Mouse (Mus musculus) kidney, postnatal 0 days (tissue): ENCODE measurements around the gene Ankrd37. TPM values are rescaled to one million over a fixed set of nuclear protein-coding genes. Genes with fewer than 3 reads are reported as not detected.

Experiments used
- ATAC-seq: fragments of 200-750 bp; cut with Nextera tagmentation; replicated peaks from 2 replicates; pipeline ENCODE4 v1.8.0; 2017; ENCODE audit warnings: low read depth, moderate number of reproducible peaks, moderate TSS enrichment, moderate library complexity; ENCODE audit not compliant: low FRiP score
- DNase-seq: peaks from one replicate; pipeline ENCODE4 v3.0.0-alpha.2; 2016; ENCODE audit warnings: low spot score
- H3K27ac ChIP-seq: fragments of 300-500 bp; sonication (generic); 2 replicates; pipeline ENCODE4 v1.5.1; 2014; ENCODE audit warnings: mild to moderate bottlenecking
- H3K27me3 ChIP-seq: fragments of 300-500 bp; sonication (generic); 2 replicates; pipeline ENCODE4 v1.6.1; 2014; ENCODE audit warnings: low read length, mixed read lengths; ENCODE audit not compliant: insufficient read depth
- H3K36me3 ChIP-seq: fragments of 300-500 bp; sonication (generic); 2 replicates; pipeline ENCODE4 v1.6.1; 2014; ENCODE audit warnings: low read length, mixed read lengths; ENCODE audit not compliant: insufficient read depth
- H3K4me1 ChIP-seq: fragments of 300-500 bp; sonication (generic); replicated peaks from 2 replicates; pipeline ENCODE4 v1.6.1; 2014; ENCODE audit warnings: antibody characterized with exemption, low read length, mixed read lengths; ENCODE audit not compliant: insufficient read depth
- H3K4me2 ChIP-seq: fragments of 300-500 bp; sonication (generic); 2 replicates; pipeline ENCODE4 v1.6.1; 2014; ENCODE audit warnings: mild to moderate bottlenecking, low read length, moderate library complexity, mixed read lengths
- H3K4me3 ChIP-seq: fragments of 300-500 bp; sonication (generic); replicated peaks from 2 replicates; pipeline ENCODE4 v1.5.1; 2014; ENCODE audit warnings: low read depth, low read length
- H3K9ac ChIP-seq: fragments of 300-500 bp; sonication (generic); 2 replicates; pipeline ENCODE4 v1.6.1; 2014; ENCODE audit warnings: low read depth, low read length
- H3K9me3 ChIP-seq: fragments of 300-500 bp; sonication (generic); replicated peaks from 2 replicates; pipeline ENCODE4 v1.6.1; 2016; ENCODE audit warnings: low read length, inconsistent platforms, mixed read lengths
- CTCF ChIP-seq: IDR thresholded peaks from 2 replicates; pipeline ENCODE4 v1.5.1; 2016; ENCODE audit warnings: antibody characterized with exemption, low read depth, mild to moderate bottlenecking, moderate library complexity
- WGBS: fragments of 180-500 bp; shearing (Covaris S2); extraction: QIAGEN DNeasy Blood & Tissue Kit; methylation state at CpG from one replicate; pipeline ENCODE4 v1.1.7; 2014; 5-methylcytosine and 5-hydroxymethylcytosine counted together
- polyA plus RNA-seq: library from polyadenylated mRNA; unstranded; fragments of >200 nt; fragmentation: Nextera tagmentation; extraction: Ambion mirVana; gene quantifications from 2 replicates; pipeline ENCODE4 v1.2.1, GENCODE M21; 2015

The Ankrd37 gene
- polyA plus RNA-seq, 1 experiment from 2014 or later, result 15.9 TPM

- H3K4me3 ChIP-seq, result peak overlapping the region; percentile 66
- H3K36me3 ChIP-seq, result peaks cover 7% of the 10 kb centered on the region; the same call in 1 of the 2 replicates
- no peak for TF ChIP-seq CTCF
- peak; percentile 15 for DNase-seq
- H3K4me1 ChIP-seq, result 0 out of 2 replicates have a peak, but pooled peaks cover 3% of the 10 kb centered on the region
- no peak overlapping the region for H3K27ac ChIP-seq
- H3K9ac ChIP-seq, result peak overlapping the region; percentile 47
- WGBS, result 60% methylated on average over 11 of the region's 11 CpGs
- peak overlapping the region; percentile 83 for H3K4me2 ChIP-seq
- H3K9me3 ChIP-seq, result no peaks in the 10 kb centered on the region
- H3K27me3 ChIP-seq, result no peaks in the 10 kb centered on the region
- no peak for ATAC-seq
Measured at GRCm38 (mm10) chr8:45975837-45976468, 29.6 kb downstream of the Ankrd37 start.

GRCm38 (mm10) chr8:45975126-45975836, 30.2 kb downstream of the Ankrd37 start, which contains the start of the genes 1700029J07Rik and Ufsp2:
1700029J07Rik (minus strand) TSS chr8:45975252.
Ufsp2 (plus strand) TSS chr8:45975528.
- Histone ChIP-seq H3K27ac (peak within 1 kb of the TSS; percentile 79), H3K36me3 (0 out of 2 replicates have a peak, but pooled peaks cover 4% of the 10 kb centered on the region), H3K4me3 (peak within 1 kb of the TSS; percentile 66), H3K27me3 (no peaks in the 10 kb centered on the region), H3K9ac (peak within 1 kb of the TSS; percentile 47), H3K4me1 (0 out of 2 replicates have a peak, but pooled peaks cover 3% of the 10 kb centered on the region), H3K9me3 (no peaks in the 10 kb centered on the region), H3K4me2 (peak within 1 kb of the TSS; percentile 83)
- ATAC-seq, result peak; percentile 99
- peak; percentile 34; the same call in 1 of the 2 replicates for TF ChIP-seq CTCF
- peak; percentile 99 for DNase-seq
- under 1% methylated on average over 57 of the region's 57 CpGs for WGBS

GRCm38 (mm10) chr8:45973988-45974505, 31.5 kb downstream of the Ankrd37 start:
- 0 out of 2 replicates have a peak, but pooled peaks cover 4% of the 10 kb centered on the region for H3K36me3 ChIP-seq
- H3K27ac ChIP-seq, result no peak overlapping the region
- H3K27me3 ChIP-seq, result no peaks in the 10 kb centered on the region
- H3K4me2 ChIP-seq, result peak overlapping the region; percentile 83
- no peaks in the 10 kb centered on the region for H3K9me3 ChIP-seq
- H3K4me3 ChIP-seq, result no peak overlapping the region
- no peak for TF ChIP-seq CTCF
- 58% methylated on average over 8 of the region's 8 CpGs for WGBS
- DNase-seq (no peak), ATAC-seq (no peak)
- H3K9ac ChIP-seq, result no peak overlapping the region
- H3K4me1 ChIP-seq, result 0 out of 2 replicates have a peak, but pooled peaks cover 3% of the 10 kb centered on the region

GRCm38 (mm10) chr8:45970894-45971293, 34.6 kb downstream of the Ankrd37 start:
- no peak overlapping the region for H3K9ac ChIP-seq
- H3K4me1 ChIP-seq, result no peaks in the 10 kb centered on the region
- no peaks in the 10 kb centered on the region for H3K27me3 ChIP-seq
- H3K4me3 ChIP-seq, result no peak overlapping the region
- TF ChIP-seq CTCF, result peak; percentile 18; the same call in 1 of the 2 replicates
- no peaks in the 10 kb centered on the region for H3K36me3 ChIP-seq
- H3K4me2 ChIP-seq, result no peak overlapping the region
- H3K9me3 ChIP-seq, result no peaks in the 10 kb centered on the region
- DNase-seq, result no peak
- no peak overlapping the region for H3K27ac ChIP-seq
- WGBS, result 95% methylated on average over 12 of the region's 12 CpGs
- ATAC-seq, result no peak

- DNase-seq (no peak), ATAC-seq (no peak)
- H3K4me2 ChIP-seq, result no peak overlapping the region
- H3K9ac ChIP-seq, result no peak overlapping the region
- H3K9me3 ChIP-seq, result no peaks in the 10 kb centered on the region
- no peaks in the 10 kb centered on the region for H3K27me3 ChIP-seq
- 35% methylated on average over 2 of the region's 2 CpGs for WGBS
- TF ChIP-seq CTCF, result no peak
- no peak overlapping the region for H3K4me3 ChIP-seq
- no peaks in the 10 kb centered on the region for H3K36me3 ChIP-seq
- no peaks in the 10 kb centered on the region for H3K4me1 ChIP-seq
- H3K27ac ChIP-seq, result no peak overlapping the region
Measured at GRCm38 (mm10) chr8:45950622-45951021, 54.9 kb downstream of the Ankrd37 start.

Other genes with a start within 250 kb of the Ankrd37 start
- gene Pdlim3, start 120.2 kb downstream of the Ankrd37 start, polyA plus RNA-seq, result 23.7 and 26.1 TPM in 2 replicates
- gene Ccdc110, start 71.1 kb downstream of the Ankrd37 start, polyA plus RNA-seq, result not detected in 2 replicates
- gene 1700029J07Rik, start 30.5 kb downstream of the Ankrd37 start, polyA plus RNA-seq, result 3.3 and 3.4 TPM in 2 replicates
- gene Ufsp2, start 30.2 kb downstream of the Ankrd37 start, polyA plus RNA-seq, result 80.5 and 84.2 TPM in 2 replicates
- 0.45 and 0.66 TPM in 2 replicates for gene Lrp2bp, start 6.4 kb downstream of the Ankrd37 start, polyA plus RNA-seq
- gene Cfap97, start 146.1 kb upstream of the Ankrd37 start, polyA plus RNA-seq, result 34.7 and 37.4 TPM in 2 replicates
- gene Snx25, start 146.5 kb upstream of the Ankrd37 start, polyA plus RNA-seq, result 5.4 and 6.3 TPM in 2 replicates
- 835 and 864 TPM in 2 replicates for gene Slc25a4, start 205.6 kb upstream of the Ankrd37 start, polyA plus RNA-seq